ENCODE assay signal across 8 mouse cellular contexts in genomic region chr7:67645681-67646014, GRCm38 (mm10). TPM values are rescaled to one million over a fixed set of nuclear protein-coding genes. Genes with fewer than 3 reads are reported as not detected.
DNase-seq lines count a peak whose midpoint lies in the region; ATAC-seq and TF ChIP-seq lines count a peak whose summit lies in the region.

No protein-coding gene starts in this region.

- H3K9me3 ChIP-seq in kidney, postnatal 0 days (replicated peaks; ENCODE audit: low read length): no peaks in the 10 kb centered on the region
- H3K9me3 ChIP-seq in embryonic facial prominence, embryonic 12.5 days: no peaks in the 10 kb centered on the region
- H3K9me3 ChIP-seq in intestine, embryonic 15.5 days: no peaks in the 10 kb centered on the region

- no peak for DNase-seq in kidney, postnatal 0 days (ENCODE audit: low spot score)
- DNase-seq in kidney, postnatal 14 days: no peak
- no peak for DNase-seq in thymus, postnatal 36 days
- DNase-seq in adrenal gland, postnatal 25 days: no peak
- DNase-seq in adrenal gland, postnatal 10 days: no peak

- peak overlapping the region; percentile 95 for H3K27ac ChIP-seq in kidney, postnatal 0 days
- H3K27ac ChIP-seq in embryonic facial prominence, embryonic 12.5 days: peak overlapping the region; percentile 85
- H3K27ac ChIP-seq in intestine, embryonic 15.5 days: peak overlapping the region; percentile 87

- peak overlapping the region; percentile 72 for H3K4me2 ChIP-seq in kidney, postnatal 0 days (ENCODE audit: low read length)
- peak overlapping the region; percentile 75 for H3K4me2 ChIP-seq in embryonic facial prominence, embryonic 12.5 days (replicated peaks)
- H3K4me2 ChIP-seq in intestine, embryonic 15.5 days (replicated peaks): peak overlapping the region; percentile 62
- peak overlapping the region; percentile 92 for H3K4me2 ChIP-seq in myocyte (ENCODE audit: low read depth)

- H3ac ChIP-seq in myocyte (ENCODE audit: control insufficient read depth, insufficient read length): peak overlapping the region; percentile 82

- H3K4me3 ChIP-seq in kidney, postnatal 0 days (replicated peaks; ENCODE audit: low read depth, low read length): peak overlapping the region; percentile 56
- H3K4me3 ChIP-seq in embryonic facial prominence, embryonic 12.5 days: peak overlapping the region; percentile 66
- H3K4me3 ChIP-seq in intestine, embryonic 15.5 days (replicated peaks): peak overlapping the region; percentile 79
- peak overlapping the region; percentile 51 for H3K4me3 ChIP-seq in myocyte

- no peaks in the 10 kb centered on the region for H3K36me3 ChIP-seq in kidney, postnatal 0 days (ENCODE audit: insufficient read depth, low read length)
- H3K36me3 ChIP-seq in embryonic facial prominence, embryonic 12.5 days: no peaks in the 10 kb centered on the region
- no peaks in the 10 kb centered on the region for H3K36me3 ChIP-seq in intestine, embryonic 15.5 days
- H3K36me3 ChIP-seq in myocyte (ENCODE audit: control insufficient read depth, insufficient read depth): peaks cover 2% of the 10 kb centered on the region

- H3K4me1 ChIP-seq in kidney, postnatal 0 days (replicated peaks; ENCODE audit: insufficient read depth, low read length): peaks cover 18% of the 10 kb centered on the region
- H3K4me1 ChIP-seq in embryonic facial prominence, embryonic 12.5 days: peaks cover 28% of the 10 kb centered on the region
- peaks cover 19% of the 10 kb centered on the region; the same call in 1 of the 2 replicates for H3K4me1 ChIP-seq in intestine, embryonic 15.5 days (replicated peaks)

- no peak for TF ChIP-seq CTCF in kidney, postnatal 0 days (IDR thresholded peaks at IDR 0.05; ENCODE audit: low read depth)

- WGBS in kidney, postnatal 0 days: 0% methylated on average over 15 of the region's 15 CpGs
- under 1% methylated on average over 15 of the region's 15 CpGs for WGBS in embryonic facial prominence, embryonic 12.5 days
- under 1% methylated on average over 15 of the region's 15 CpGs for WGBS in intestine, embryonic 15.5 days

- H3K9ac ChIP-seq in kidney, postnatal 0 days (ENCODE audit: low read depth, low read length): peak overlapping the region; percentile 85
- H3K9ac ChIP-seq in embryonic facial prominence, embryonic 12.5 days: peak overlapping the region; percentile 77
- peak overlapping the region; percentile 66 for H3K9ac ChIP-seq in intestine, embryonic 15.5 days

- H3K27me3 ChIP-seq in kidney, postnatal 0 days (ENCODE audit: insufficient read depth, low read length): no peaks in the 10 kb centered on the region
- H3K27me3 ChIP-seq in embryonic facial prominence, embryonic 12.5 days: no peaks in the 10 kb centered on the region
- H3K27me3 ChIP-seq in intestine, embryonic 15.5 days (replicated peaks): no peaks in the 10 kb centered on the region
- H3K27me3 ChIP-seq in myocyte (ENCODE audit: control insufficient read depth, insufficient read depth, insufficient read length): no peaks in the 10 kb centered on the region

- peaks cover 32% of the 10 kb centered on the region for H3K79me2 ChIP-seq in myocyte (ENCODE audit: control insufficient read depth, insufficient read depth)

- TF ChIP-seq POLR2A in myocyte (IDR thresholded peaks at IDR 0.05; ENCODE audit: insufficient read length, low read depth): no peak

- ATAC-seq in kidney, postnatal 0 days (replicated peaks; ENCODE audit: low FRiP score, low read depth): 0 out of 2 replicates have a peak, but pooled peaks have one; percentile 1
- peak; percentile 13; the same call in 1 of the 2 replicates for ATAC-seq in embryonic facial prominence, embryonic 12.5 days (ENCODE audit: insufficient number of reproducible peaks, insufficient read depth, low FRiP score, low TSS enrichment)
- no peak; the same call in 1 of the 2 replicates for ATAC-seq in intestine, embryonic 15.5 days

TF ChIP-seq in myocyte, 11 proteins besides CTCF, POLR2A, EP300 and RAD21:
- no peak for TF ChIP-seq CEBPB (IDR thresholded peaks at IDR 0.05; ENCODE audit: insufficient read depth, poor library complexity, severe bottlenecking)
- no peak for TF ChIP-seq MYOD1 (IDR thresholded peaks at IDR 0.05; ENCODE audit: control insufficient read depth in 1 of 3, insufficient read length in 2 of 3, low read depth in 2 of 3)
- no peak for TF ChIP-seq TCF3 (IDR thresholded peaks at IDR 0.05; ENCODE audit: insufficient read length, low read depth)
- no peak for TF ChIP-seq TCF12 (IDR thresholded peaks at IDR 0.05; ENCODE audit: insufficient read depth, poor library complexity, severe bottlenecking)
- TF ChIP-seq E2F4 (IDR thresholded peaks at IDR 0.05; ENCODE audit: insufficient read depth): no peak
- TF ChIP-seq MYOG (IDR thresholded peaks at IDR 0.05; ENCODE audit: control insufficient read depth in 1 of 3, insufficient read depth in 1 of 3, insufficient read length in 2 of 3, low read depth in 2 of 3): no peak
- TF ChIP-seq REST (IDR thresholded peaks at IDR 0.05; ENCODE audit: insufficient read depth, insufficient read length): no peak
- no peak for TF ChIP-seq POLR2AphosphoS2 (IDR thresholded peaks at IDR 0.05; ENCODE audit: insufficient read length, low read depth)
- TF ChIP-seq USF1 (IDR thresholded peaks at IDR 0.05; ENCODE audit: low read depth): no peak
- no peak for TF ChIP-seq SRF (IDR thresholded peaks at IDR 0.05; ENCODE audit: control insufficient read depth, insufficient read length, low read depth)
- no peak for TF ChIP-seq MAX (IDR thresholded peaks at IDR 0.05; ENCODE audit: low read depth)

RNA-seq across cellular contexts. Expression of gene Lrrc28, which starts 0.6 kb away (rescaled TPM):
- polyA plus RNA-seq in kidney, postnatal 0 days (2015; fragmentation: Nextera tagmentation; extraction: Ambion mirVana): 19.6 and 20.9 TPM in 2 replicates
- polyA plus RNA-seq in embryonic facial prominence, embryonic 12.5 days (2016; fragmentation: Nextera tagmentation; extraction: Ambion mirVana): 26.0 and 26.3 TPM in 2 replicates
- polyA plus RNA-seq in intestine, embryonic 15.5 days (2015; fragmentation: Nextera tagmentation; extraction: Ambion mirVana): 8.9 and 10.4 TPM in 2 replicates
- polyA plus RNA-seq in myocyte (2012; fragmentation: generic; extraction: Trizol): 24.2 TPM
- 14.1 and 22.0 TPM in 2 replicates for total RNA-seq in adrenal gland, postnatal 25 days (2021)
- total RNA-seq in adrenal gland, postnatal 10 days (2021): 10 to 100 TPM; 17.6 to 19.3 TPM

RNA-seq across cellular contexts. Expression of gene Ttc23, which starts 1.6 kb away (rescaled TPM):
- 25.5 and 25.6 TPM in 2 replicates for polyA plus RNA-seq in kidney, postnatal 0 days (2015; fragmentation: Nextera tagmentation; extraction: Ambion mirVana)
- polyA plus RNA-seq in embryonic facial prominence, embryonic 12.5 days (2016; fragmentation: Nextera tagmentation; extraction: Ambion mirVana): 50.9 and 54.4 TPM in 2 replicates
- 20.9 and 21.8 TPM in 2 replicates for polyA plus RNA-seq in intestine, embryonic 15.5 days (2015; fragmentation: Nextera tagmentation; extraction: Ambion mirVana)
- polyA plus RNA-seq in myocyte (2012; fragmentation: generic; extraction: Trizol): 14.2 TPM
- 34.8 and 45.0 TPM in 2 replicates for total RNA-seq in adrenal gland, postnatal 25 days (2021)
- 10 to 100 TPM; 30.5 to 42.8 TPM for total RNA-seq in adrenal gland, postnatal 10 days (2021)
